Mouse (Mus musculus) gastrocnemius, postnatal 14 days (tissue): ENCODE measurements around the gene 6430571L13Rik. TPM values are rescaled to one million over a fixed set of nuclear protein-coding genes. Genes with fewer than 3 reads are reported as not detected.
A peak's percentile ranks its signal among the peaks of the same experiment; 100 is the strongest.
"Not testable (repeated sequence)": the region's sequence is repeated elsewhere in the genome, so short reads cannot be mapped to it uniquely, and the experiment has no call there.

ENCODE experiments used
- DNase-seq: peaks from one replicate; pipeline ENCODE4 v3.0.0; 2021; ENCODE audit warnings: mixed read lengths
- intact Hi-C: fragments of 180-260 bp; cut with DNase I; formaldehyde crosslinking; loops from one replicate; pipeline ENCODE4 v1.15.1; 2025; ENCODE audit warnings: low total_unique reads
- total RNA-seq, 2 experiments: library from RNA; stranded (reverse); gene quantifications; 2 replicates each; pipeline ENCODE4 v1.2.3; 2021

Gene 6430571L13Rik
- total RNA-seq, 2 experiments from 2014 or later: 41.9 to 49.8 TPM

- peak; percentile 59 for DNase-seq
- intact Hi-C loops: no loop called here
Observed at GRCm38 (mm10) chr9:107305601-107306542, 34.5 kb upstream of the 6430571L13Rik start.

DNA sequence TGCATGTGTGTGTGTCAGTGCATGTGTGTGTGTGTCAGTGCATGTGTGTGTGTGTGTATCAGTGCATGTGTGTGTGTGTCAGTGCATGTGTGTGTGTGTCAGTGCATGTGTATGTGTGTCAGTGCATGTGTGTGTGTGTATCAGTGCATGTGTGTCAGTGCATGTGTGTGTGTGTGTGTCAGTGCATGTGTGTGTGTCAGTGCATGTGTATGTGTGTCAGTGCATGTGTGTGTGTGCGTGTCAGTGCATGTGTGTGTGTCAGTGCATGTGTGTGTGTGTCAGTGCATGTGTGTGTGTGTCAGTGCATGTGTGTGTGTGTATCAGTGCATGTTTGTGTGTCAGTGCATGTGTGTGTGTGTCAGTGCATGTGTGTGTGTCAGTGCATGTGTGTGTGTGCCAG lies 33.7 kb upstream of the 6430571L13Rik start:
- DNase-seq, intact Hi-C loops: not testable (repeated sequence)

- intact Hi-C loops: no loop called here
- no peak for DNase-seq
Observed at GRCm38 (mm10) chr9:107307099-107307872, 33.1 kb upstream of the 6430571L13Rik start.

DNA sequence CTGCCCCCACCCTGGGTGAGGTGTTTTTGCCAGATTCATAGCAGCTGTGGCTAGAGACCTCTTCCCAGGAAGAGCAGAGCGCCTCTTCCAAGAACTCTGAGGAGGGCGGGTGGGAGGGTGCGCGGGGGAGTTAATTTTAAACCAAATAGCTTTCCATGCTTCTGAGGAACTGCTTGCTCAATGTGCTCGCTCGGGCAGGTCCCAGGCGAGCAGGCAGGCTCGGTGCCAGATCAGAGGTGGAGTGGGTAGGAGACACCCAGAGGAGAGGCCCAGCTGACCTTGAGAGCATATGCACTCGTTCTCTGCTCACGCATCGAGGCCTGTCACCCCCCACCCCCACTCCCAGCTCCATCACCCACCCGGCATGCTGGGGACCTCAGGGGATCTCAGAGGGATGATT lies 32.5 kb upstream of the 6430571L13Rik start:
- intact Hi-C loops: no loop called here
- DNase-seq: peak; percentile 91

DNA sequence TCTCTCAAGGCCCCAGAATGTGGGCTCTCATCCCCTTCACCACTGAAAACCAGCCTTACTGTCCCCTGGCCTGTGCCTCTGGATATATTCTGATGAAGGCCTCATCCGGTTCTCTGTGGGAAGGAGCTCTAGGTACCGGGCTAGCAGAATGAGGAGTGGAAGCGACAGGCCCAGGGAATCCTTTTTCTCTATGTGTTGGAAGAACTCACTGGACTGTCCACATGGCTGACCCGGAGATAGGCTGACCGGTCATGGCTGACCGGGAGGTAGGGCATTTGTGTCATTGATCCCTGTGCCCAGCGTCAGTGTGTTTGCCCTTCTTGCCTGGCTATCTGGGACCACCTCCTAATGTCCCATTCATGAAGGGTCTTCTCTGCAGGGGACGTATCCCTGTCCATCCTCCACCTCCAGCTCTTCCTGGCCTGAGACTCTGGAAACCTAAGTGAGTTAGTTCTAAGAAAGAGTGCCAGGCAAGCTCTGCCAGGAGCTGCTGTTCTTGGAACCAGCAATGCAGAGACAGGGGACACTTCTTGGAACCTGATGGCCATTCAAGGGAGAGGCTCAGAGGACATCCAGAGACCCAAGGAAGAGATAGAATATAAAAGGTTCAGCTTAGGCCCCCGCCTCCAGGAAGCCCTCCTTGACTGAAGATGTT lies 31.9 kb upstream of the 6430571L13Rik start:
- intact Hi-C loops: no loop called here
- peak; percentile 56 for DNase-seq

DNA sequence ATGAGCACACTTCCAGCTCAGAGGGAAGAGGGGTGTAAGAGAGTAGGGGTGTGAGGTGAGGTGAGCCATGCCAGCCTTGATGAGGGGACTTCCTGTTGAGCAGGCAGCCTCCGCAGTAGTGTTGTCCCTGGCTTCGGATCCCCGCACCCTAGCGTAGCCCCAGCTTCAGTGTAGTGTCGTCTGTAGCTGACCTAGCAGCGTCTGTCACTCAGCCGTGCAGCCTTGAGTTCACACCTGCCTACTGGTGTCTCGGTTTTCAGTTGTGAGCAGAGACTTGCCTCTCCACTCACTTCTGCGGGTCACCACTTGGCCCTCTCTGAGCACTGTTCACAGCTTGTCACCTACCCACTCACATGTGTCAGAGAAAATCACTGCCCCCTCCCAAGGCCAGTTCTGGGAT lies 31.2 kb upstream of the 6430571L13Rik start:
- intact Hi-C loops: no loop called here
- DNase-seq: no peak

DNA sequence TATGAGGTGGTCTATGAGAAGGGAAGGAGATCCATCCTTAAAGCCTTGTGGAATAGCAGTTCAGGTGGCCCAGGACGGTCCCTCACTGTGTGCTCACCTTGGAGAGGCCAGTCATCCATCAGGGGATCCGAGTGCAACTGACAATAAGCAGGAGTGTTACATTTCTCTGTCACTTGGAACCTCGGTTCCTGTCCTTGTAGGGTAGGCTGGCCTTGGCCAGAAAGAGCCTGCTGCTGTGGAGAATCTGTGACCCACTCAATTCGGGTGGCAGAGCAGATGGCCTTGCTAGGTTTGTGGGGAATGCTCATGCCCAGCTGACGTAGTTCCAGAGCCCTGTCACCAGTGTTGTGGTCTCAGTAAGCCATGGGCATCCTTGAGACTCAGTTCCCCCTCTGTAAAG lies 30.8 kb upstream of the 6430571L13Rik start:
- intact Hi-C loops: no loop called here
- no peak for DNase-seq

DNA sequence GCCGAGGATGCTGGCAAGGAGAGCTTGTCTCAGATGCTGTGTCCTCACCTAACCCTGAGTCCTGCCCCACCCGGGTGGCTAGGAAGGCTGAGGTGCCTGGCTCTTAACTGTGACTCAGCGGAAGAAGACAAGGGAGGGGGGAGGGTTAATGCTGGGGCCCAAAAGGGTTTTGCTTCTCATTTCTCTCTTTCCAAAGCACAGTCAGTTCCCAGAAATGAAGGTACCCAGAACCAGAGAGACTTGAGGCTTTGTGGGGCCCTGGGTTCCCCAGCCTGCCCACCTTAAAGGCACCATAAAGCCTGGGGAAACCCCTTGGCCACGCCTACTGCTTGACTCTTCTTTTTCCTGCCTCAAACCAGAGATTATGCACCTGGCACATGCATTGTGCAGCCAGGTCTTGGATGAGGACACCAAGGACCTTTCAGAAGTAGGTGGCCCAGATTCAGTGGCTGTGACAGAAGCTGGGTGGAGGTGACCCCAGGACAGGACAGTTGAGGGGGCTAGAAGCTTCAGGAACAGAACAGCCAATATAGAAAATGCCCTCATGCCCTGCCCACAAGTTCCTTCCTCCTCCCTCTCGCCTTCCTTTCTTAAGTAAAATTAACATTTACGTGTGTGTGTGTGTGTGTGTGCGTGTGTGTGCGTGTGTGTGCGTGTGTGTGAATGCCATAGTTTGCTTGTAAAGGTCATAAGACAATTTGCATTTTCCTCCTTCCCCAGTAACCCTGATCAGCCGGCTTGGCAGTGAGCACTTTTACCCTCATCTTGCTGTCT lies 27.4 kb upstream of the 6430571L13Rik start:
- intact Hi-C loops: no loop called here
- DNase-seq: no peak

GRCm38 (mm10) chr9:107313926-107314325 lies 26.5 kb upstream of the 6430571L13Rik start:
- intact Hi-C loops: no loop called here
- no peak for DNase-seq

GRCm38 (mm10) chr9:107315791-107316190 lies 24.6 kb upstream of the 6430571L13Rik start:
- DNase-seq: no peak
- intact Hi-C loops: no loop called here

DNA sequence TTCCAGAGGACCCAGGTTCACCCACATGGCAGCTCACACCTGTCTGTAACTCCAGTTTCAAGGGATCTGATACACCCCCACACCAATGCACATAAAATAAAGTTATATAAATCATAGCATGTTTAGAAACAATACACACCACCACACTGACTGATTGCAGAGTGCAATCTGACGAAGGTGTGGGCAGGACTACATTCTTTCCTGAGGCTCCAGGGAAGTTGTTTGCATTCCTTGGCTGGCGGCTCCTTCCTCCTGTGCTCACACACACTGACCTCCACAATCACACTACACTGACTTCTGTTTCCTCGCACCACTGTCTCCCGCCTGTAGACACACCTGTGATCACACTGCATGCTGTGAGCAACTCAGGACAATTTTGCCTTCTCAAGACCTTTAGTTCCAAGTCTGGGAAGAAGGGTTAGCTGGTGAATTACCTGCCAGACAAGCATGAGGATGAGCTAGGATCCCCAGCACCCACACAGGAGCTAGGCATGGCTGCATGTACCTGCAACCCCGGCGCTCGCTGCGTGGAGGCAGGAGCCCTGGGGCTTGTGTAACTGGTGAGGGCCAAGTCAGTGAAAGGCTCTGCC lies 17.8 kb upstream of the 6430571L13Rik start:
- intact Hi-C loops: no loop called here
- no peak for DNase-seq

GRCm38 (mm10) chr9:107323558-107323957 lies 16.8 kb upstream of the 6430571L13Rik start:
- intact Hi-C loops: no loop called here
- DNase-seq: peak; percentile 93

GRCm38 (mm10) chr9:107324799-107325561 lies 15.4 kb upstream of the 6430571L13Rik start:
- intact Hi-C loops: no loop called here
- peak; percentile 55 for DNase-seq

GRCm38 (mm10) chr9:107325904-107326303 lies 14.5 kb upstream of the 6430571L13Rik start:
- intact Hi-C loops: no loop called here
- peak; percentile 68 for DNase-seq

DNA sequence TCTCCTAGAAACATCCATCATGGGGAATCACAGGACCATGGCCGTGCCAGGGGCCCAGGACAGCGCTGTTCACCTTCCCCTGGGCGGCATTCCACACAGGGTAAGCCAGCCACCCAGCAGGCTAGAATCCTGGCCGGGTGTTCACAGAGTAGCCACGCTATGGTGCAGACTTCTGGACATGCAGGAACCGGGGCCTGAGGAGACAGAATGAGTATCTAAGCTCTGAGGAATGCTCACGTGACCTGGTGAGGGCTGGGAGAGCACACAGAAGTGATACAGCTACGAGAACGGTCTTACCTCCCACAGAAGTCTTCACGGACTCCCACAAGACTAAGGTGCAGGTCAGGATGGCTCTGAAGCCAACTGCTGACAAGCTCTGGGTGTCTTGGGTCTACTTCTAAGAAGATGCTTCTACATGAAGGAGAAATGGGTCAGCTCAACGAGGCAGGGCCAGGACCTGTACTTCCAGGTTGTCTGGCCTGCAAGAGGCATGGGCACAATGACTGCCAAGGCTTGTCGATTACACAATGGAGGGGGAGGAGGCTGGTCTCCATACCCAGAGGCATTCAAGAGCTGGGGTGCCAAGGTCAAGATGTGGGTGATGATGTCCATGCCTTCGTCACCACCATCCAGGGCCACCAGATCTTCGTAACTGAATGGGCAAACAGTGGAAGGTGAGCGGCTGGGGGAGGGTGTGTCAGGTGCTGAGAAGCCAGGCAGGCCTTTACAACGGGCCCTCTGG lies 12.4 kb upstream of the 6430571L13Rik start:
- intact Hi-C loops: no loop called here
- no peak for DNase-seq

- intact Hi-C loops: no loop called here
- DNase-seq: no peak
Observed at GRCm38 (mm10) chr9:107330791-107331190, 9.6 kb upstream of the 6430571L13Rik start.

DNA sequence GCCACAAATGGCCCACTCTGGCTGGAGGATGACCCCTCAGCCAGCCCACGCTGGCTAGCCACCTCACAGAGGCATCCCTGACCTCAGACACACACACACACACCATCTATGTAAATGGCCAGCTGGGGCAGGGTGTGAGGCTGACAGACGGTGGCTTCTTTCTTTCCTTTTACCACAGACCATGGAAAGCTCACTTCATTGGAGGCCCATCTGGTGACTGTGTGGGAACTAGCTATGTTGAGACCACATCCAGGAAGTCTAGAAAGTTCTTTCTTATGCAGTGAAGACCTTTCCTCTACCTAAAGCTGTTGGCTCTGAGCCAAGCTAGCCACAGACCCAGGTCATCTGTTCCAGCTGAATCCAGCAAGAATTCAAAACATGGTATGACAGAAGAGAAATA lies 6.7 kb upstream of the 6430571L13Rik start:
- intact Hi-C loops: loop anchor here (2.0 kb wide), 1 partner anchor 41 kb away; no protein-coding TSS in a partner anchor

More for the DNA sequence above, 6.7 kb upstream of the 6430571L13Rik start:
- no peak for DNase-seq
